Mouse (Mus musculus) heart, embryonic 11.5 days (tissue): ENCODE results near the gene Crlf1. TPM values are rescaled to one million over a fixed set of nuclear protein-coding genes. Genes with fewer than 3 reads are reported as not detected.
"Not testable (repeated sequence)": the region's sequence is repeated elsewhere in the genome, so short reads cannot be mapped to it uniquely, and the experiment has no call there.

Experiments used
- ATAC-seq: fragments of 200-750 bp; cut with Nextera tagmentation; replicated peaks from 2 replicates; pipeline ENCODE4 v1.8.0; 2017; ENCODE audit warnings: moderate library complexity; ENCODE audit not compliant: insufficient number of reproducible peaks, low FRiP score, low TSS enrichment
- H3K27ac ChIP-seq: fragments of 300-500 bp; sonication (generic); 2 replicates; pipeline ENCODE4 v1.5.1; 2014; ENCODE audit warnings: mild to moderate bottlenecking, low read depth, low read length
- H3K27me3 ChIP-seq: fragments of 300-500 bp; sonication (generic); 2 replicates; pipeline ENCODE4 v1.6.1; 2014; ENCODE audit warnings: mild to moderate bottlenecking, low read length, mixed read lengths; ENCODE audit not compliant: control insufficient read depth, insufficient read depth
- H3K36me3 ChIP-seq: fragments of 300-500 bp; sonication (generic); 2 replicates; pipeline ENCODE4 v1.6.1; 2014; ENCODE audit warnings: mild to moderate bottlenecking, low read length, moderate library complexity, mixed read lengths; ENCODE audit not compliant: control insufficient read depth, insufficient read depth
- H3K4me1 ChIP-seq: fragments of 300-500 bp; sonication (generic); 2 replicates; pipeline ENCODE4 v1.6.1; 2014; ENCODE audit warnings: low read length; ENCODE audit not compliant: control insufficient read depth, insufficient read depth
- H3K4me2 ChIP-seq: fragments of 300-500 bp; sonication (generic); 2 replicates; pipeline ENCODE4 v1.6.1; 2014; ENCODE audit warnings: mild to moderate bottlenecking, moderate library complexity
- H3K4me3 ChIP-seq: fragments of 300-500 bp; sonication (generic); 2 replicates; pipeline ENCODE4 v1.5.1; 2014; ENCODE audit warnings: low read depth, low read length
- H3K9ac ChIP-seq: fragments of 300-500 bp; sonication (generic); 2 replicates; pipeline ENCODE4 v1.6.1; 2014; ENCODE audit warnings: mild to moderate bottlenecking, low read depth, low read length, moderate library complexity
- H3K9me3 ChIP-seq: fragments of 300-500 bp; sonication (generic); replicated peaks from 2 replicates; pipeline ENCODE4 v1.6.1; 2016; ENCODE audit warnings: low read length; ENCODE audit not compliant: control insufficient read depth
- WGBS: fragments of 180-500 bp; shearing (Covaris S2); extraction: QIAGEN DNeasy Blood & Tissue Kit; methylation state at CpG from one replicate; pipeline ENCODE4 v1.1.7; 2014; ENCODE audit not compliant: insufficient replicate concordance; 5-methylcytosine and 5-hydroxymethylcytosine counted together
- polyA plus RNA-seq: library from polyadenylated mRNA; unstranded; fragments of >200 nt; fragmentation: Nextera tagmentation; extraction: Ambion mirVana; gene quantifications from 2 replicates; pipeline ENCODE4 v1.2.1, GENCODE M21; 2014

Crlf1 gene
- polyA plus RNA-seq, 1 experiment from 2014 or later = 0.80 TPM

GRCm38 (mm10) chr8:70506328-70507026, 13.5 kb downstream of the Crlf1 start, which contains the start of gene Rex1bd:
Gene Rex1bd (minus strand): TSS chr8:70506752.
- Histone ChIP-seq H3K9ac (peak within 1 kb of the TSS; percentile 89), H3K4me2 (peak within 1 kb of the TSS; percentile 89), H3K36me3 (peaks cover 10% of the 10 kb centered on the region), H3K27me3 (peaks cover 27% of the 10 kb centered on the region), H3K4me3 (peak within 1 kb of the TSS; percentile 73), H3K4me1 (peaks cover 35% of the 10 kb centered on the region), H3K9me3 (no peaks in the 10 kb centered on the region), H3K27ac (peak within 1 kb of the TSS; percentile 87)
- WGBS = 2% methylated on average over 40 of the region's 40 CpGs
- peak; percentile 86 for ATAC-seq

GRCm38 (mm10) chr8:70507027-70507393, 14.1 kb downstream of the Crlf1 start:
- peaks cover 31% of the 10 kb centered on the region for H3K4me1 ChIP-seq
- H3K4me3 ChIP-seq = no peak overlapping the region
- H3K9me3 ChIP-seq = no peaks in the 10 kb centered on the region
- 56% methylated on average over 5 of the region's 5 CpGs for WGBS
- H3K36me3 ChIP-seq = peaks cover 10% of the 10 kb centered on the region
- H3K27ac ChIP-seq = 0 out of 2 replicates have a peak overlapping the region, but pooled peaks have one; percentile 37
- H3K9ac ChIP-seq = no peak overlapping the region
- no peak for ATAC-seq
- peak overlapping the region; percentile 30 for H3K4me2 ChIP-seq
- H3K27me3 ChIP-seq = peaks cover 22% of the 10 kb centered on the region

- Histone ChIP-seq H3K36me3 (peaks cover 10% of the 10 kb centered on the region), H3K4me3 (peak overlapping the region; percentile 97), H3K27me3 (peaks cover 2% of the 10 kb centered on the region; the same call in 1 of the 2 replicates), H3K27ac (peak overlapping the region; percentile 97), H3K9ac (peak overlapping the region; percentile 100), H3K4me1 (peaks cover 19% of the 10 kb centered on the region), H3K4me2 (peak overlapping the region; percentile 93), H3K9me3 (no peaks in the 10 kb centered on the region)
- WGBS = 9% methylated on average over 25 of the region's 25 CpGs
- ATAC-seq = no peak
These were observed 16.5 kb downstream of the Crlf1 start for GRCm38 (mm10) chr8:70509281-70509952.

GRCm38 (mm10) chr8:70510228-70510915, 17.4 kb downstream of the Crlf1 start, which contains the start of gene Uba52:
Gene Uba52 (minus strand): TSS chr8:70510801.
- Histone ChIP-seq H3K4me2 (peak within 1 kb of the TSS; percentile 93), H3K27ac (peak within 1 kb of the TSS; percentile 97), H3K4me3 (peak within 1 kb of the TSS; percentile 97), H3K27me3 (no peaks in the 10 kb centered on the region), H3K4me1 (peaks cover 18% of the 10 kb centered on the region), H3K9ac (peak within 1 kb of the TSS; percentile 100), H3K36me3 (peaks cover 10% of the 10 kb centered on the region), H3K9me3 (no peaks in the 10 kb centered on the region)
- ATAC-seq = peak; percentile 75
- 1% methylated on average over 74 of the region's 74 CpGs for WGBS

GRCm38 (mm10) chr8:70511174-70511573, 18.2 kb downstream of the Crlf1 start:
- Histone ChIP-seq H3K4me2 (peak overlapping the region; percentile 93), H3K9ac (peak overlapping the region; percentile 100; the same call in 1 of the 2 replicates), H3K27ac (peak overlapping the region; percentile 97; the same call in 1 of the 2 replicates), H3K4me1 (peaks cover 11% of the 10 kb centered on the region), H3K36me3 (peaks cover 12% of the 10 kb centered on the region), H3K4me3 (peak overlapping the region; percentile 97)
- H3K9me3 ChIP-seq, ATAC-seq, H3K27me3 ChIP-seq: not testable (repeated sequence)
- 71% methylated on average over 6 of the region's 6 CpGs for WGBS

GRCm38 (mm10) chr8:70511770-70512169, 18.8 kb downstream of the Crlf1 start:
- Histone ChIP-seq H3K4me1 (peaks cover 11% of the 10 kb centered on the region), H3K36me3 (peaks cover 12% of the 10 kb centered on the region), H3K27me3 (no peaks in the 10 kb centered on the region), H3K4me2 (peak overlapping the region; percentile 93; the same call in 1 of the 2 replicates), H3K27ac (no peak overlapping the region), H3K9ac (0 out of 2 replicates have a peak overlapping the region, but pooled peaks have one; percentile 12), H3K4me3 (0 out of 2 replicates have a peak overlapping the region, but pooled peaks have one; percentile 97), H3K9me3 (no peaks in the 10 kb centered on the region)
- WGBS = 92% methylated on average over 2 of the region's 2 CpGs
- no peak for ATAC-seq

- H3K9me3 ChIP-seq = no peaks in the 10 kb centered on the region
- ATAC-seq = no peak
- H3K27ac ChIP-seq = no peak overlapping the region
- no peaks in the 10 kb centered on the region for H3K27me3 ChIP-seq
- no peak overlapping the region for H3K4me3 ChIP-seq
- H3K4me2 ChIP-seq = no peak overlapping the region
- H3K9ac ChIP-seq = no peak overlapping the region
- peaks cover 12% of the 10 kb centered on the region for H3K36me3 ChIP-seq
- 93% methylated on average over 11 of the region's 11 CpGs for WGBS
- peaks cover 11% of the 10 kb centered on the region for H3K4me1 ChIP-seq
These were observed 19.4 kb downstream of the Crlf1 start for GRCm38 (mm10) chr8:70512253-70512903.

GRCm38 (mm10) chr8:70513441-70513840, 20.5 kb downstream of the Crlf1 start:
- WGBS = 89% methylated on average over 2 of the region's 2 CpGs
- Histone ChIP-seq H3K9ac (no peak overlapping the region; the same call in 1 of the 2 replicates), H3K4me3 (no peak overlapping the region), H3K27ac (no peak overlapping the region), H3K9me3 (no peaks in the 10 kb centered on the region), H3K27me3 (no peaks in the 10 kb centered on the region), H3K4me1 (peaks cover 10% of the 10 kb centered on the region), H3K36me3 (peaks cover 7% of the 10 kb centered on the region), H3K4me2 (no peak overlapping the region)
- ATAC-seq = no peak
